Mouse (Mus musculus) small intestine, adult 2 months (tissue): Measurements from ENCODE around the gene Atpif1. TPM values are rescaled to one million over a fixed set of nuclear protein-coding genes. Genes with fewer than 3 reads are reported as not detected.

Experiments used
- H3K27ac ChIP-seq: fragments of 200-500 bp; 2 replicates; pipeline ENCODE4 v1.5.1; 2012; ENCODE audit warnings: low read depth, low read length, control low read depth, inconsistent platforms; ENCODE audit not compliant: insufficient read depth
- H3K27me3 ChIP-seq: fragments of 200-500 bp; 2 replicates; pipeline ENCODE4 v1.6.1; 2012; ENCODE audit warnings: mild to moderate bottlenecking, moderate library complexity, low read length, inconsistent platforms; ENCODE audit not compliant: control insufficient read depth, insufficient read depth
- H3K36me3 ChIP-seq: fragments of 200-500 bp; 2 replicates; pipeline ENCODE4 v1.6.1; 2012; ENCODE audit warnings: mild to moderate bottlenecking, low read length, control low read depth, inconsistent platforms; ENCODE audit not compliant: control insufficient read depth, insufficient read depth
- H3K4me1 ChIP-seq: fragments of 200-500 bp; 2 replicates; pipeline ENCODE4 v1.6.1; 2012; ENCODE audit warnings: low read length, inconsistent platforms, mixed read lengths; ENCODE audit not compliant: control insufficient read depth, insufficient read depth, insufficient read length
- H3K4me3 ChIP-seq: fragments of 200-500 bp; 2 replicates; pipeline ENCODE4 v1.5.1; 2012; ENCODE audit warnings: low read depth, mild to moderate bottlenecking, control low read depth, inconsistent platforms, low read length, moderate library complexity
- CTCF ChIP-seq: fragments of 200-500 bp; IDR thresholded peaks from 2 replicates; pipeline ENCODE4 v1.5.1; 2012; ENCODE audit warnings: low read depth, mild to moderate bottlenecking, control low read depth, inconsistent platforms, low read length, moderate library complexity, mixed read lengths; ENCODE audit not compliant: insufficient replicate concordance, insufficient read length; ENCODE audit errors: extremely low read depth
- POLR2A ChIP-seq: fragments of 200-500 bp; IDR thresholded peaks from 2 replicates; pipeline ENCODE4 v1.6.1; 2012; ENCODE audit warnings: low read depth, mild to moderate bottlenecking, control low read depth, inconsistent platforms, low read length, moderate library complexity
- WGBS: fragments of 180-500 bp; shearing (Covaris S2); methylation state at CpG from one replicate; pipeline ENCODE4 v1.1.7; 2018; 5-methylcytosine and 5-hydroxymethylcytosine counted together
- polyA plus RNA-seq: library from polyadenylated mRNA; depleted of rRNA; stranded (reverse); fragments of >200 nt; gene quantifications from 2 replicates; pipeline ENCODE4 v1.2.3, GENCODE M21; 2012; rRNA removed

The Atpif1 gene
- 63.8 and 147 TPM in 2 replicates for polyA plus RNA-seq

GRCm38 (mm10) chr4:132532981-132533916 lies at the start of gene Atpif1:
Gene Atpif1 (minus strand): TSS chr4:132533659.
- Histone ChIP-seq H3K27ac (peak within 1 kb of the TSS; percentile 97), H3K27me3 (no peaks in the 10 kb centered on the region), H3K4me1 (peaks cover 6% of the 10 kb centered on the region; the same call in 1 of the 2 replicates), H3K4me3 (peak within 1 kb of the TSS; percentile 73), H3K36me3 (peaks cover 18% of the 10 kb centered on the region)
- under 1% methylated on average over 63 of the region's 63 CpGs for WGBS
- peak; percentile 88 for TF ChIP-seq POLR2A
- TF ChIP-seq CTCF = no peak

DNA sequence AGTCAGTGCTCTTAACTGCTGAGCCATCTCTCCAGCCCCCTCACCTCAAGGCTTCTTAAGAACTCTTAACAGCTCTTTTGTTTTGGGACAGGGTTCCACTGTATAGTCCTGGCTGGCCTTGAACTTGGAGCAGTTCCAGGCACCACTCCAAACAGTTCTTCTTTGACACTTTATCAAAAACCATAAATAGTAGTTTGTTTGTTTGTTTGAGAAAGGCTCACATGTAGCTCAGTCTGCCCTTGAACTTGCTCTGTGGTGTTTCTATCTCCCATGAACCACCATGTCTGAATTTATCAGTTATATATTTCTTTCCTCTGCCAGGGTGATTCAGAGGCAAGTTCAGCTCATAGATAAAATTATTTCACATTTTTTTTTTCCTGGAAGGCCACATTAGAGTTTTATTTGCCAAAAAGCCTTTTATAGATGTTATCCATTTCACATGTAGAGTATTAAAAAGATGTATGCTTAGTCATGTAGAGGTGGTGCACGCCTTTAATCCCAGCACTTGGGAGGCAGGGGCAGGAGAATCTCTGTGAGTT lies 41.4 kb upstream of the Atpif1 start:
- Histone ChIP-seq H3K27me3 (no peaks in the 10 kb centered on the region), H3K36me3 (no peaks in the 10 kb centered on the region), H3K4me1 (peaks cover 3% of the 10 kb centered on the region; the same call in 1 of the 2 replicates), H3K27ac (no peak overlapping the region), H3K4me3 (no peak overlapping the region)
- WGBS = 84% methylated on average over 1 of the region's 1 CpGs
- TF ChIP-seq POLR2A (no peak), CTCF (no peak)

DNA sequence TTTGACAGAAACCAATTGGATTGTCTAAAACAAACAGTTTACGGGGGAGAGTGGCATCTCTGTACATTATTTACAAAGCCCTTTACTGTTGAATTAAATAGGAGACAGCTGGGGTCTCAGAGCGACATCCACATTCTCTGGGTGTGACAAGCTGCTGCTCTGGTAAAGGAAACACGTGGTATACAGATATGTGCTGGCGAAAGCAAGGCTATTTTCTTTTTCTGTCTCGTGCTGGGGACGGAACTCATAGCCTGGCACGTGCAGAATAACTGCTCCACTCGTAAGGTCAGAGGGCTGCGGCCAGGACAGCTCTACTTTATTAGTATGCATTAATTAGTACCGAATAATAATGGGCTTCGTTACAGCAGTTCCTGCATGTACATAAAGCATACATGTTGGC lies 39.9 kb upstream of the Atpif1 start:
- no peaks in the 10 kb centered on the region for H3K27me3 ChIP-seq
- peaks cover 3% of the 10 kb centered on the region; the same call in 1 of the 2 replicates for H3K4me1 ChIP-seq
- no peak for TF ChIP-seq POLR2A
- no peak for TF ChIP-seq CTCF
- 46% methylated on average over 11 of the region's 11 CpGs for WGBS
- H3K4me3 ChIP-seq = no peak overlapping the region
- H3K27ac ChIP-seq = no peak overlapping the region
- no peaks in the 10 kb centered on the region for H3K36me3 ChIP-seq

GRCm38 (mm10) chr4:132571190-132571589 lies 37.7 kb upstream of the Atpif1 start:
- TF ChIP-seq CTCF (no peak), POLR2A (no peak)
- peak overlapping the region; percentile 57 for H3K27ac ChIP-seq
- 78% methylated on average over 9 of the region's 9 CpGs for WGBS
- peaks cover 6% of the 10 kb centered on the region; the same call in 1 of the 2 replicates for H3K4me1 ChIP-seq
- no peaks in the 10 kb centered on the region for H3K27me3 ChIP-seq
- H3K4me3 ChIP-seq = no peak overlapping the region
- no peaks in the 10 kb centered on the region for H3K36me3 ChIP-seq

- H3K4me1 ChIP-seq = peaks cover 15% of the 10 kb centered on the region; the same call in 1 of the 2 replicates
- H3K4me3 ChIP-seq = no peak overlapping the region
- H3K27me3 ChIP-seq = no peaks in the 10 kb centered on the region
- TF ChIP-seq POLR2A (no peak), CTCF (peak; percentile 60; the same call in 1 of the 2 replicates)
- 94% methylated on average over 5 of the region's 5 CpGs for WGBS
- no peak overlapping the region for H3K27ac ChIP-seq
- no peaks in the 10 kb centered on the region for H3K36me3 ChIP-seq
Measured at GRCm38 (mm10) chr4:132569115-132569514, 35.7 kb upstream of the Atpif1 start.

DNA sequence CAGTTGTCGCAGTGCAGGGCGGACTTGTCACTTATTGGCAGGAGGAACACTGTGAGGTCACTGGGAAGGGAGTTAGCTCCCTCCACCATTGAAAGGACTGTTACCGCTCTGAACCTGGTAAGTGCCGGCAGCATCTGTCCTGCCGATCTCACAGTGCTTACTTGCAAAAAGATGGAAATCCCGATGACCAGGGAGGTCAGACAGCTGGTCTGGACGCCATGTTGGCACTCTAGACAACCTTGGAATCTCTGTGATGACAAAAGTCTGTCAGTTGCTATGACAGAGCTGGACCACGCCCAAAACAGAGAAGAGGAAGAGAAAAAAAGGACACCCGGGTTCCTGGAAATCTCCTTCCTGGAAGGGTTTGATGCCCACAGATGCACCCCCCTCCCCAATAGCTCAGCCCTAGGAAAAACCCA lies 33.9 kb upstream of the Atpif1 start:
- Histone ChIP-seq H3K27me3 (no peaks in the 10 kb centered on the region), H3K36me3 (no peaks in the 10 kb centered on the region), H3K4me3 (peak overlapping the region; percentile 8), H3K27ac (peak overlapping the region; percentile 29), H3K4me1 (peaks cover 20% of the 10 kb centered on the region; the same call in 1 of the 2 replicates)
- TF ChIP-seq POLR2A = no peak
- TF ChIP-seq CTCF = no peak
- WGBS = 49% methylated on average over 9 of the region's 9 CpGs
